Comparison of ENCODE assay signal across 2 mouse cellular contexts in the genomic region with DNA sequence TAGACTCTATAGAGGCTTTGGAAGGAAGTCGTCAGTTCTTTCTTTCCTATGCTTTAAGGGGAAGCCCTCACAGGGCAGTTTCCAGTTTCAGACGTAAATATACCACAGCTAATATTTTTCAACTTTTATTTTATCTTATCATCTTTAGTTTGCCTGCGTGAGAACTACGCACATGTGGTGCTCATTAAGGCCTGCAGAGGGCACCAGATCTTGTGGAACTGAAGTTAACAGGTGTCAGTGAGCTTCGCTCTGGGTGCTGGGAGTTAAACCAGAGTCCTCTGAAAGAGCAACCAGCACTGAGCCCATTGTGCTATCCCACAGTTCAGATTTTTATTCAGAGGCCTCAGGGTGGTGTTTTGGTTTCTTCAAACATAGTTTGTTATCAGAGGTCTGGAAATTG.
TF ChIP-seq lines count a peak whose summit lies in the region.

No protein-coding gene starts in this region.

TF ChIP-seq in CH12.LX, 34 proteins besides CTCF, POLR2A, EP300 and RAD21:
- TF ChIP-seq SMC3 (IDR thresholded peaks at IDR 0.05; ENCODE audit: low read depth, low read length) (0 out of 2 replicates have a peak, but pooled peaks have one; percentile 5), RCOR1 (conservative IDR thresholded peaks at IDR 0.05; ENCODE audit: low read depth, low read length) (no peak)

TF ChIP-seq in MEL, 35 proteins besides CTCF, POLR2A, EP300 and RAD21:
- TF ChIP-seq TBP (IDR thresholded peaks at IDR 0.05; ENCODE audit: low read depth, low read length), result no peak
- TF ChIP-seq ZKSCAN1 (IDR thresholded peaks at IDR 0.05; ENCODE audit: low read depth, low read length), result no peak
- TF ChIP-seq SIN3A (IDR thresholded peaks at IDR 0.05; ENCODE audit: low read length), result no peak
- no peak for TF ChIP-seq USF1 (IDR thresholded peaks at IDR 0.05; ENCODE audit: low read depth, low read length)
- peak; percentile 52 for TF ChIP-seq SMC3 (IDR thresholded peaks at IDR 0.05; ENCODE audit: low read depth, low read length)
- no peak for TF ChIP-seq UBTF (IDR thresholded peaks at IDR 0.05; ENCODE audit: borderline replicate concordance, insufficient read depth, low read depth, low read length)
- TF ChIP-seq GATA1 (IDR thresholded peaks at IDR 0.05; ENCODE audit: low read depth, low read length), result no peak
- TF ChIP-seq GABPA (IDR thresholded peaks at IDR 0.05; ENCODE audit: low read depth, low read length), result no peak
TF ChIP-seq in MEL: peak in this region for 1.
